Comparison of ENCODE assay signal across 27 mouse cellular contexts in the genomic region with DNA sequence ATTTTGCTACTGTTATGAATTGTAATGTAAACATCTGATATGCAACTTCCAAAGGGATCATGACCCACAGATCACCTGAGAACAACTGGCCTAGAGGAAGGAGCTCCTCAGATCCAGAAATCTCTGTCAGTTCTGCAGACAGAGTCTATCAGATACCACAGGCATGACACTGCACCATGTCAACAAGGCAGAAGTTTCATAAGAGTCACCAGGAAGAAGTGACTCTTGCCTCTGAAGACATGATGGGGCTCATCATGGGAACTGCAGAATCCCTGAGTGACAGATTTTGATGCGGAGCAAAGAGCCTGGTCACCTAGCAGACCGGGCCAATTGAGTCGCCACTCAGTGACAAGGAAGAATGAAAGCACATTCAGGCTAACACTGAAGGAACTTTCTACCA.
"Had no signal": no experiment of that assay in that cellular context is flagged by ENCODE, and none has a peak within 500 bp of the region (broad histone marks: within the 10 kb centered on the region; RNA-seq: fewer than 3 reads in every experiment).

No protein-coding gene starts in this region.

- H3K36me3 ChIP-seq: embryonic facial prominence, embryonic 10.5 days; embryonic facial prominence, embryonic 12.5 days; embryonic facial prominence, embryonic 13.5 days; embryonic facial prominence, embryonic 15.5 days; forebrain, embryonic 10.5 days; forebrain, embryonic 12.5 days; forebrain, embryonic 15.5 days had no signal

- H3K4me3 ChIP-seq: embryonic facial prominence, embryonic 10.5 days; embryonic facial prominence, embryonic 12.5 days; embryonic facial prominence, embryonic 13.5 days; embryonic facial prominence, embryonic 15.5 days; erythroblast, embryonic 14.5 days; forebrain, embryonic 10.5 days; forebrain, embryonic 12.5 days; forebrain, embryonic 13.5 days; forebrain, embryonic 15.5 days; gastrocnemius, adult 2 months; heart, adult 2 months had no signal

- ATAC-seq: forebrain, embryonic 13.5 days; forebrain, embryonic 15.5 days; forebrain, embryonic 16.5 days; forebrain, postnatal 0 days had no signal

- H3K27ac ChIP-seq: embryonic facial prominence, embryonic 10.5 days; embryonic facial prominence, embryonic 12.5 days; embryonic facial prominence, embryonic 13.5 days; embryonic facial prominence, embryonic 15.5 days; forebrain, embryonic 10.5 days; forebrain, embryonic 12.5 days; forebrain, embryonic 13.5 days; forebrain, embryonic 15.5 days; gastrocnemius, adult 2 months; heart, adult 2 months had no signal

- H3K4me2 ChIP-seq: embryonic facial prominence, embryonic 12.5 days; embryonic facial prominence, embryonic 13.5 days; embryonic facial prominence, embryonic 15.5 days; forebrain, embryonic 12.5 days; forebrain, embryonic 13.5 days; forebrain, embryonic 15.5 days had no signal

- DNase-seq: cerebellum, adult 2 months; cerebellum, adult 8-10 months; cerebellum, adult 9-10 months; cerebellum, adult 9-11 months; cerebellum, postnatal 10 days; cerebellum, postnatal 14 days; cerebellum, postnatal 25 days; cerebellum, postnatal 36 days; embryo, embryonic 11 days; forebrain, postnatal 0 days; gastrocnemius, adult 2 months; gastrocnemius, postnatal 10 days; gastrocnemius, postnatal 14 days; gastrocnemius, postnatal 25 days; gastrocnemius, postnatal 36 days; heart, adult 18-20 months; heart, adult 2 months had no signal

- H3K4me1 ChIP-seq: embryonic facial prominence, embryonic 10.5 days; embryonic facial prominence, embryonic 12.5 days; embryonic facial prominence, embryonic 13.5 days; embryonic facial prominence, embryonic 15.5 days; forebrain, embryonic 10.5 days; forebrain, embryonic 12.5 days; forebrain, embryonic 13.5 days; forebrain, embryonic 15.5 days had no signal

- H3K27me3 ChIP-seq: embryonic facial prominence, embryonic 12.5 days; embryonic facial prominence, embryonic 13.5 days; embryonic facial prominence, embryonic 15.5 days; forebrain, embryonic 12.5 days; forebrain, embryonic 13.5 days; forebrain, embryonic 15.5 days had no signal

- H3K9me3 ChIP-seq: embryonic facial prominence, embryonic 10.5 days; embryonic facial prominence, embryonic 12.5 days; embryonic facial prominence, embryonic 13.5 days; embryonic facial prominence, embryonic 15.5 days; forebrain, embryonic 10.5 days; forebrain, embryonic 12.5 days; forebrain, embryonic 13.5 days; forebrain, embryonic 15.5 days had no signal

- H3K9ac ChIP-seq: embryonic facial prominence, embryonic 12.5 days; embryonic facial prominence, embryonic 13.5 days; embryonic facial prominence, embryonic 15.5 days; forebrain, embryonic 12.5 days; forebrain, embryonic 13.5 days; forebrain, embryonic 15.5 days; forebrain, postnatal 0 days had no signal
